Mouse (Mus musculus) adrenal gland, postnatal 10 days (tissue): ENCODE measurements around the gene Slc25a23. TPM values are rescaled to one million over a fixed set of nuclear protein-coding genes. Genes with fewer than 3 reads are reported as not detected.

Source experiments
- DNase-seq: peaks from one replicate; pipeline ENCODE4 v3.0.0; 2021; ENCODE audit warnings: mixed read lengths
- total RNA-seq, 2 experiments: library from RNA; stranded (reverse); gene quantifications; 2 replicates each; pipeline ENCODE4 v1.2.3; 2021

Slc25a23 gene
- total RNA-seq, 2 experiments from 2014 or later, result 119 to 122 TPM

DNA sequence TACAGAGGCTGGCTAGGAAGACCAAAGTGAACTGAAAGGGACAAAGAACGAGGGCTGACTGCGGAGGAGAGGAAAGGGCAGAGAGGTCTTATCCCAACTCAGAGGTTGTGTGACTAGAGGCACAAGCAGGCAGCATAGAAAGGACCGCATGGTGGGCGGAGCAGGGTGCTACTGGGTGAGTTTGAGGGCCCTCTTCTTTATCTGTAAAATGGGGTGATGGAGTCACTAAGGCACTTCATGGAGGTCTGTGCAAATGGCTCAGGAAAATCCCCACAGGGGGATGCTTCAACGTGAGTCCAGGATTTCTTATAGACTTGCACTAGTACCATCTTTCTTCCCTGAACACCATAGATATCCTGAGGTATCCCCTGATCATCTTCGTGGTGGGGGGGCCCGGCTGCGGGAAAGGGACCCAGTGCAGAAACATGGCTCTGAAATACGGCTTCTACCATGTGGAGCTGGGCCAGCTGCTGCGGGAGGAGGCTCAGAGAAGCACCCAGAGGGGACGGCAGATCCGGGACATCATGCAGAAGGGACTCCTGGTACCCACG lies 47.3 kb downstream of the Slc25a23 start:
- DNase-seq, result no peak

- DNase-seq, result peak; percentile 96
Observed at GRCm38 (mm10) chr17:57011236-57012141, 48.2 kb downstream of the Slc25a23 start, which contains the start of the genes Gtf2f1 and Gm17949. TSS of gene Gtf2f1 (minus strand) at chr17:57011288. TSS of gene Gm17949 (plus strand) at chr17:57011469.

- DNase-seq, result no peak
Observed at GRCm38 (mm10) chr17:57010911-57011235, 48.8 kb downstream of the Slc25a23 start.

DNA sequence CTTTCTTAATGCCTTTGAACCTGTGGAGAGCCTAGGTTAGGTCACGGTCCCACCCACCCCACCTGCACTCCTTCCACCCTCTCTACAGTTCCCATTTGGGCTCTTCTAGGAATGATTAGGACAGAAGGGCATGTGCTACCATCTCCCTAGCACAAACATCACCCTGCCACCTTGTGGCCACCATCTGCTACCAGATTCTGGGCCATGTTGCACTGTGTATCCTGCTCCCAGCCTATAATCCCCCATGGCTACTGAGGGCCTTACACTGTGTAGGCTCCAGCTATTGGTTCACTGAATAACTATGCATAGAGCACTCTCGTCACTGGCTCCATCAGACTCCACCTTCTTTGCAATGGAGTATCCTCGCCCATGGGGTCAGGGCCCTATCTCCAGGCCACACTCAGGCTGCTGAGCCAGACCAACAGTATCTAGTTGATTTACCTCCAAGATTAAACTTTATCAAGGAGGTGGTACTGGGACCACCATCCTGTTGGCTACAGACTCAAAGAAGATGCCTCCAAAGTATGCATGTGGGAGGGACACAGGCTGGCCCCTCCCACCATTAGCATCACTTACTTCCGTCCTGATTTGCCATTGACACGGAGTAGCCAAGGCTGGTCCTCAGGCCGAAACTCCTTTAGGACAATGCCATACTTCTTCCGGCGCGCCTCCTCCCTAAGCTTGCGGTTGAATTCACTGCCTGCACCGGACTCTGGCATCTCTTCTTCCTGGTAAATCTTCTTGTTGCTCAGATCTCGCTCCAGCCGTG lies 52.3 kb downstream of the Slc25a23 start:
- no peak for DNase-seq

- no peak for DNase-seq
Observed at GRCm38 (mm10) chr17:57003994-57004393, 55.7 kb downstream of the Slc25a23 start.

DNA sequence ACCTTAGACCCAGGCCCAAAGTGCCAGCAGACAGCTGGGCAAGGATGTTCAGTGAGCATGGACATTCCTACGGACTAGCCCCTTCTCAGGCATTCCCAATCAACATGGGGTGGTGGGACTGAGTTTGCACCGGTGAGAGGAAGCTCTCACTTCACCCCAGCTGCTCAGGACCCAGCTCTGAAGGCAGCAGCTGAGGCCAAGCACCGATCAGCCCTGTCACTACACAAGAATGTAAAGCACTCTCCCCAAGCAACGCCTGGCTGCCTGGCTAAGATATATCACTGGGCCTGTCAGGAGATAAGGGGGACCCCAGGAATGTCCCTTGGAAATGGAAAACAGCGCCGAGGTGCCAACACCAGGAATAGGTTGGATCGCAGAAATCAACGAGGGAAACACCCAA lies 58.4 kb downstream of the Slc25a23 start:
- no peak for DNase-seq

DNA sequence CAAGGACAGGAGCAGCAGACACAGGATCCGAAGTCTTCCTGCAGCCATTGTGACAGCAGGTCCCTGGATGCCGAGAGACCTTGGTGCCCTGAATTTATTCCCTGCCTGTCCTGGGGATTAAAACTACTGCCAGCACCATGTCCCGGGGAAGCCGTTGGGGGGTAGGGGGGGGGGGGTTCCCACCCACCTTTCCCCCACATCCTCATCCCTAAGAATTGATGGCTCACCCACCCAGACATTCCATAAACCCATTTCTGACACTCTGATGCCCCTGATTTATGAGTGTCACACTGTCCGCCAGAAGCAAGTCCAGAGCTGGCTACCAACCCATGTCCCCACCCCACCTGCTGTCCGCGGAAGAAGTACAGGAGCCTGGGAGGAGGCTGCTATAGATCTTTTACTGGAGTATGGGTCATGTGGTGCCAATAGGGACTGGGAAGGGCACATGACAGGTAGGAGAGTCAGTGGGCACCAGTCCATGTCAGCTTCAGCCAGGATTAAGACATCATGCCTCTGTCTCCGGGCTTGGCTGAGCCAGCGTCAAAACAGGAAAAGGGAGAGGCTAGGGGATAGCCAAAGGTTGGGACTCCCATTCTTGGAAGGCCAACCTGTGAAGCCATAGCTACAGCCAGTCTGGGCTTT lies 59.6 kb downstream of the Slc25a23 start, which contains the start of gene Pspn:
Gene Pspn (minus strand): TSS at position 51 of the 642 bp plus-strand sequence.
- peak; percentile 47 for DNase-seq

- DNase-seq, result peak; percentile 70
Observed at GRCm38 (mm10) chr17:56999414-56999813, 60.2 kb downstream of the Slc25a23 start.

GRCm38 (mm10) chr17:56997029-56997667 lies 62.5 kb downstream of the Slc25a23 start, which contains the start of gene Alkbh7:
TSS of gene Alkbh7 (plus strand) at chr17:56997339.
- peak; percentile 96 for DNase-seq

DNA sequence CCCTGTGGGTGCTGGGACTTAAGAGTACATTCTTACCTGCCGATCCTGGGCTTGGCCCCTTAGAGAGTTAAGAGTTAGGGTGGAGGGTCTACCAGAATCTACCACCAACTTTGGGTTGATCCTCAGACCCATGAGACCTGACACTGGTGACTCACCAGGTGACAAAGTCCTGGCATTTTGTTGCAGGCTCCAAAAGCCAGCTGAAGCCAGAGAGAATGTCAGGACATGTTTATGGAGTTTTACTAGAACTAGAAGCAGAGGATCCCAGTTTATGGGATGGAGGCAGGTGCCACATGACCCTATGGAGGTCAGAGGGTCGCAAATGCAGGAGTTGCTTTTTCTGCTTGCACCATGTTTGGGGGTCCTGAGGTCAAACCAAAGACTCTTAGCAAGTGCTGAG lies 63.2 kb downstream of the Slc25a23 start:
- DNase-seq, result no peak

GRCm38 (mm10) chr17:56995046-56995445 lies 64.6 kb downstream of the Slc25a23 start:
- DNase-seq, result peak; percentile 53

Other genes with a start within 250 kb of the Slc25a23 start
- gene Rfx2, start 228.8 kb downstream of the Slc25a23 start, total RNA-seq, result 1 to 10 TPM; 5.5 to 5.7 TPM
- under 1 TPM in 1 of 2 experiments, not detected in 1; 0.12 TPM for gene Acsbg2, start 185.4 kb downstream of the Slc25a23 start, total RNA-seq
- gene 1700061G19Rik, start 184.4 kb downstream of the Slc25a23 start, total RNA-seq, result 1 to 10 TPM; 1.2 to 2.6 TPM
- gene Mllt1, start 124.4 kb downstream of the Slc25a23 start, total RNA-seq, result 10 to 100 TPM; 27.9 to 33.6 TPM
- not detected for gene Acer1, start 77.7 kb downstream of the Slc25a23 start, total RNA-seq
- 10 to 100 TPM; 95.9 TPM for gene Clpp, start 69.6 kb downstream of the Slc25a23 start, total RNA-seq
- gene Alkbh7, start 62.5 kb downstream of the Slc25a23 start, total RNA-seq, result 10 to 100 TPM; 63.6 to 68.9 TPM
- under 1 TPM; 0.87 to 0.97 TPM for gene Pspn, start 59.8 kb downstream of the Slc25a23 start, total RNA-seq
- 10 to 100 TPM; 43.0 to 44.8 TPM for gene Gtf2f1, start 48.6 kb downstream of the Slc25a23 start, total RNA-seq
- gene Gm17949, start 48.4 kb downstream of the Slc25a23 start, total RNA-seq, result under 1 TPM; 0.21 to 0.33 TPM
- 10 to 100 TPM; 90.4 to 99.1 TPM for gene Khsrp, start 28.3 kb downstream of the Slc25a23 start, total RNA-seq
- not detected for gene Slc25a41, start 18.2 kb downstream of the Slc25a23 start, total RNA-seq
- gene Crb3, start 758 bp downstream of the Slc25a23 start, total RNA-seq, result 1 to 10 TPM; 2.0 to 3.9 TPM
- gene Dennd1c, start 18.7 kb upstream of the Slc25a23 start, total RNA-seq, result 1 to 10 TPM; 3.4 TPM
- 10 to 100 TPM; 10.9 to 20.6 TPM for gene Tubb4a, start 27.9 kb upstream of the Slc25a23 start, total RNA-seq
- gene Tnfsf9, start 45.5 kb upstream of the Slc25a23 start, total RNA-seq, result under 1 TPM; 0.30 to 0.48 TPM
- not detected for gene Cd70, start 89.9 kb upstream of the Slc25a23 start, total RNA-seq
- gene Tnfsf14, start 134.3 kb upstream of the Slc25a23 start, total RNA-seq, result under 1 TPM; 0.30 to 0.33 TPM
- 100 to 1,000 TPM; 426 to 804 TPM for gene C3, start 168.3 kb upstream of the Slc25a23 start, total RNA-seq
- gene Gpr108, start 188.6 kb upstream of the Slc25a23 start, total RNA-seq, result 10 to 100 TPM; 51.1 to 56.2 TPM
- 10 to 100 TPM; 39.2 to 56.6 TPM for gene Trip10, start 189.6 kb upstream of the Slc25a23 start, total RNA-seq
- 1 to 10 TPM; 4.4 to 4.8 TPM for gene Vav1, start 219.2 kb upstream of the Slc25a23 start, total RNA-seq